Mouse (Mus musculus): ENCODE data around the gene Crmp1.

Gene Crmp1

GRCm38 (mm10) chr5:37240550-37240949 lies 1.2 kb upstream of the Crmp1 start:
- ATAC-seq (ENCODE audit: low TSS enrichment): no peak

GRCm38 (mm10) chr5:37241224-37241623 lies 516 bp upstream of the Crmp1 start:
- ATAC-seq (ENCODE audit: low TSS enrichment): no peak; the same call in 1 of the 2 replicates

GRCm38 (mm10) chr5:37242360-37243168 lies 824 bp downstream of the Crmp1 start:
- no peak for ATAC-seq (ENCODE audit: low TSS enrichment)

- no peak for ATAC-seq (ENCODE audit: low TSS enrichment)
These were observed 1.6 kb downstream of the Crmp1 start for GRCm38 (mm10) chr5:37243169-37243886.

- peak; percentile 33 for ATAC-seq (ENCODE audit: low TSS enrichment)
These were observed 2.4 kb downstream of the Crmp1 start for GRCm38 (mm10) chr5:37244161-37244560.

- no peak for ATAC-seq (ENCODE audit: low TSS enrichment)
These were observed 3.0 kb downstream of the Crmp1 start for GRCm38 (mm10) chr5:37244666-37245242.

GRCm38 (mm10) chr5:37245651-37246050 lies 3.9 kb downstream of the Crmp1 start:
- peak; percentile 50 for ATAC-seq (ENCODE audit: low TSS enrichment)

GRCm38 (mm10) chr5:37246138-37246910 lies 4.6 kb downstream of the Crmp1 start:
- ATAC-seq (ENCODE audit: low TSS enrichment): no peak

GRCm38 (mm10) chr5:37247456-37247855 lies 5.7 kb downstream of the Crmp1 start:
- no peak for ATAC-seq (ENCODE audit: low TSS enrichment)

- no peak for ATAC-seq (ENCODE audit: low TSS enrichment)
These were observed 7.1 kb downstream of the Crmp1 start for GRCm38 (mm10) chr5:37248870-37249269.

- ATAC-seq (ENCODE audit: low TSS enrichment): peak; percentile 0; the same call in 1 of the 2 replicates
These were observed 9.9 kb downstream of the Crmp1 start for GRCm38 (mm10) chr5:37251596-37251995.

- peak; percentile 57 for ATAC-seq (ENCODE audit: low TSS enrichment)
These were observed 10.5 kb downstream of the Crmp1 start for GRCm38 (mm10) chr5:37252101-37252804.

GRCm38 (mm10) chr5:37254523-37254922 lies 12.8 kb downstream of the Crmp1 start:
- ATAC-seq (ENCODE audit: low TSS enrichment): peak; percentile 3; the same call in 1 of the 2 replicates

- no peak for ATAC-seq (ENCODE audit: low TSS enrichment)
These were observed 15.1 kb downstream of the Crmp1 start for GRCm38 (mm10) chr5:37256823-37257222.

- peak; percentile 7; the same call in 1 of the 2 replicates for ATAC-seq (ENCODE audit: low TSS enrichment)
These were observed 15.5 kb downstream of the Crmp1 start for GRCm38 (mm10) chr5:37257243-37257642.

GRCm38 (mm10) chr5:37261734-37262133 lies 20.0 kb downstream of the Crmp1 start:
- ATAC-seq (ENCODE audit: low TSS enrichment): peak; percentile 28

- no peak for ATAC-seq (ENCODE audit: low TSS enrichment)
These were observed 22.1 kb downstream of the Crmp1 start for GRCm38 (mm10) chr5:37263816-37264215.

GRCm38 (mm10) chr5:37281021-37281420 lies 39.3 kb downstream of the Crmp1 start:
- peak; percentile 70 for ATAC-seq (ENCODE audit: low TSS enrichment)

GRCm38 (mm10) chr5:37288374-37288773 lies 46.6 kb downstream of the Crmp1 start:
- peak; percentile 72 for ATAC-seq (ENCODE audit: low TSS enrichment)

GRCm38 (mm10) chr5:37289236-37289635 lies 47.5 kb downstream of the Crmp1 start:
- ATAC-seq (ENCODE audit: low TSS enrichment): peak; percentile 64

- ATAC-seq (ENCODE audit: low TSS enrichment): no peak
These were observed 49.2 kb downstream of the Crmp1 start for GRCm38 (mm10) chr5:37290983-37291382.

Data from frontal cortex, adult (tissue).